Mouse (Mus musculus) gastrocnemius, adult 2 months (tissue): Measurements from ENCODE around the gene Il12b. TPM values are rescaled to one million over a fixed set of nuclear protein-coding genes. Genes with fewer than 3 reads are reported as not detected.

ENCODE experiments used
- DNase-seq: peaks from one replicate; pipeline ENCODE4 v3.0.0; 2022
- H3K27ac ChIP-seq: fragments of 200-600 bp; 2 replicates; pipeline ENCODE4 v1.8.1; 2022; ENCODE audit warnings: mild to moderate bottlenecking
- H3K4me3 ChIP-seq: fragments of 200-600 bp; 2 replicates; pipeline ENCODE4 v1.8.1; 2022; ENCODE audit warnings: mild to moderate bottlenecking, moderate library complexity
- CTCF ChIP-seq: fragments of 200-600 bp; IDR thresholded peaks from 2 replicates; pipeline ENCODE4 v1.8.1; 2022; ENCODE audit warnings: antibody characterized with exemption, mild to moderate bottlenecking, moderate library complexity
- intact Hi-C: fragments of 180-260 bp; cut with DNase I; formaldehyde crosslinking; loops from one replicate; pipeline ENCODE4 v1.15.1; 2025
- total RNA-seq, 2 experiments: library from RNA; stranded (reverse); gene quantifications; 2 replicates each; pipeline ENCODE4 v1.2.3; 2021

The Il12b gene
- total RNA-seq, 2 experiments from 2014 or later = not detected

- no peak overlapping the region for H3K27ac ChIP-seq
- DNase-seq = no peak
- intact Hi-C loops = no loop called here
- no peak for TF ChIP-seq CTCF
- no peak overlapping the region for H3K4me3 ChIP-seq
Measured at GRCm38 (mm10) chr11:44397551-44397950, 2.3 kb upstream of the Il12b start.

GRCm38 (mm10) chr11:44398356-44398755 is 1.5 kb upstream of the Il12b start:
- no peak for TF ChIP-seq CTCF
- Histone ChIP-seq H3K4me3 (no peak overlapping the region), H3K27ac (no peak overlapping the region)
- intact Hi-C loops = no loop called here
- DNase-seq = no peak

- intact Hi-C loops = no loop called here
- Histone ChIP-seq H3K4me3 (peak overlapping the region; percentile 62), H3K27ac (peak overlapping the region; percentile 43; the same call in 1 of the 2 replicates)
- DNase-seq = peak; percentile 84
- peak; percentile 76 for TF ChIP-seq CTCF
Measured at GRCm38 (mm10) chr11:44398782-44399225, 1.1 kb upstream of the Il12b start.

GRCm38 (mm10) chr11:44401635-44402548 is 2.0 kb downstream of the Il12b start:
- intact Hi-C loops = no loop called here

GRCm38 (mm10) chr11:44405113-44405512 is 5.2 kb downstream of the Il12b start:
- no peak for TF ChIP-seq CTCF
- Histone ChIP-seq H3K27ac (no peak overlapping the region), H3K4me3 (no peak overlapping the region)
- intact Hi-C loops = no loop called here
- no peak for DNase-seq

More at GRCm38 (mm10) chr11:44401635-44402548, 2.0 kb downstream of the Il12b start:
- TF ChIP-seq CTCF = no peak
- Histone ChIP-seq H3K4me3 (no peak overlapping the region), H3K27ac (no peak overlapping the region)
- DNase-seq = no peak

- no peak overlapping the region for H3K27ac ChIP-seq
- H3K4me3 ChIP-seq = no peak overlapping the region
- no peak for TF ChIP-seq CTCF
- no peak for DNase-seq
- intact Hi-C loops = no loop called here
Measured at GRCm38 (mm10) chr11:44405961-44406360, 6.1 kb downstream of the Il12b start.

GRCm38 (mm10) chr11:44406457-44406856 is 6.6 kb downstream of the Il12b start:
- DNase-seq = no peak
- intact Hi-C loops = no loop called here
- TF ChIP-seq CTCF = no peak
- Histone ChIP-seq H3K27ac (no peak overlapping the region), H3K4me3 (no peak overlapping the region)

- intact Hi-C loops = no loop called here
- H3K4me3 ChIP-seq = no peak overlapping the region
- no peak for DNase-seq
- no peak overlapping the region for H3K27ac ChIP-seq
- TF ChIP-seq CTCF = no peak
Measured at GRCm38 (mm10) chr11:44408626-44409025, 8.8 kb downstream of the Il12b start.

- intact Hi-C loops = no loop called here
- no peak for DNase-seq
- no peak overlapping the region for H3K4me3 ChIP-seq
- no peak overlapping the region for H3K27ac ChIP-seq
- TF ChIP-seq CTCF = no peak
Measured at GRCm38 (mm10) chr11:44410413-44410812, 10.6 kb downstream of the Il12b start.

GRCm38 (mm10) chr11:44412276-44412675 is 12.4 kb downstream of the Il12b start:
- Histone ChIP-seq H3K27ac (no peak overlapping the region), H3K4me3 (no peak overlapping the region)
- DNase-seq = no peak
- intact Hi-C loops = no loop called here
- no peak for TF ChIP-seq CTCF

- no peak for TF ChIP-seq CTCF
- intact Hi-C loops = no loop called here
- DNase-seq = no peak
- no peak overlapping the region for H3K4me3 ChIP-seq
- H3K27ac ChIP-seq = no peak overlapping the region
Measured at GRCm38 (mm10) chr11:44413371-44413770, 13.5 kb downstream of the Il12b start.

GRCm38 (mm10) chr11:44414605-44415004 is 14.7 kb downstream of the Il12b start:
- no peak for TF ChIP-seq CTCF

GRCm38 (mm10) chr11:44417403-44417802 is 17.5 kb downstream of the Il12b start:
- Histone ChIP-seq H3K27ac (no peak overlapping the region), H3K4me3 (no peak overlapping the region)
- no peak for DNase-seq
- no peak for TF ChIP-seq CTCF
- intact Hi-C loops = no loop called here

More at GRCm38 (mm10) chr11:44414605-44415004, 14.7 kb downstream of the Il12b start:
- no peak for DNase-seq
- H3K4me3 ChIP-seq = no peak overlapping the region
- intact Hi-C loops = no loop called here
- no peak overlapping the region for H3K27ac ChIP-seq
